Mouse (Mus musculus) spleen, adult 2 months (tissue): ENCODE measurements around the gene Ankrd10. TPM values are rescaled to one million over a fixed set of nuclear protein-coding genes. Genes with fewer than 3 reads are reported as not detected.
A peak's percentile ranks its signal among the peaks of the same experiment; 100 is the strongest.

Source experiments
- DNase-seq, 2 experiments: peaks; one replicate each; pipeline versions ENCODE4 v3.0.0 to v3.0.0-alpha.2; 2012 to 2021; ENCODE audit warnings: low spot score in 2 of 2, low read depth in 1 of 2
- H3K27ac ChIP-seq: fragments of 200-500 bp; 2 replicates; pipeline ENCODE4 v1.5.1; 2012; ENCODE audit warnings: low read length, inconsistent platforms; ENCODE audit not compliant: insufficient read depth
- H3K27me3 ChIP-seq: fragments of 200-500 bp; 2 replicates; pipeline ENCODE4 v1.6.1; 2012; ENCODE audit warnings: mild to moderate bottlenecking, moderate library complexity, low read length, inconsistent platforms; ENCODE audit not compliant: control insufficient read depth, insufficient read depth
- H3K36me3 ChIP-seq: fragments of 200-500 bp; 2 replicates; pipeline ENCODE4 v1.6.1; 2012; ENCODE audit warnings: mild to moderate bottlenecking, low read length, inconsistent platforms; ENCODE audit not compliant: control insufficient read depth, insufficient read depth
- H3K4me1 ChIP-seq: fragments of 200-500 bp; 2 replicates; pipeline ENCODE4 v1.6.1; 2011; ENCODE audit warnings: inconsistent platforms; ENCODE audit not compliant: control insufficient read depth, insufficient read depth, insufficient read length
- H3K4me3 ChIP-seq: fragments of 200-500 bp; 2 replicates; pipeline ENCODE4 v1.5.1; 2011; ENCODE audit warnings: mild to moderate bottlenecking, inconsistent platforms; ENCODE audit not compliant: insufficient read depth, insufficient read length; ENCODE audit errors: extremely low read depth
- CTCF ChIP-seq: fragments of 200-500 bp; IDR thresholded peaks from 2 replicates; pipeline ENCODE4 v1.5.1; 2011; ENCODE audit warnings: mild to moderate bottlenecking, inconsistent platforms; ENCODE audit not compliant: insufficient read depth, insufficient read length, insufficient replicate concordance; ENCODE audit errors: extremely low read depth
- POLR2A ChIP-seq: fragments of 200-500 bp; IDR thresholded peaks from 2 replicates; pipeline ENCODE4 v1.6.1; 2011; ENCODE audit warnings: low read depth, low read length, inconsistent platforms
- WGBS: fragments of 180-500 bp; shearing (Covaris S2); methylation state at CpG from one replicate; pipeline ENCODE4 v1.1.7; 2018; 5-methylcytosine and 5-hydroxymethylcytosine counted together
- polyA plus RNA-seq: library from polyadenylated mRNA; depleted of rRNA; stranded (reverse); fragments of >200 nt; gene quantifications from 2 replicates; pipeline ENCODE4 v1.2.3, GENCODE M21; 2012

The Ankrd10 gene
- polyA plus RNA-seq, 1 experiment, result 63.0 TPM

DNA sequence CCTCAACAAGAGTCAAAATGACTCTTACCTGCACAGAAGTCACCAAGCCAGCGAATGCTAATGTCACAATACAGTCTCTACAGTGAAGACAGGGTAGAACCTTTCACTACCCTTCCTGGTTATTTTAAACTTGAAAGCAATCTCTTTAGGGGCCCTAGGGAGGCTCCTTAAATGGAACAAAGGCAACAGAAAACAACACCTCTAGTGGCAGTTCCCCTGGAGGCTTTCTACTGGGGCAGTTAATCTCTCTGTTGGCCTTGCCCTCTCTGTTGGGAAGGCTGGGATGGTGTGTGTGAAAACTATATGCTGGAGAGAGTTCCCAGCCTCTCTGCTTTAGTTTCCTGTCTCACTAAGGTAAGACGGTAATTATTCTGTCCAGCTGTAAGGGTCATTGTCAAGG, 5.0 kb upstream of the Ankrd10 start:
- no peaks in the 10 kb centered on the region for H3K36me3 ChIP-seq
- H3K27me3 ChIP-seq, result no peaks in the 10 kb centered on the region
- no peak overlapping the region for H3K27ac ChIP-seq
- H3K4me3 ChIP-seq, result no peak overlapping the region
- no peak for DNase-seq
- H3K4me1 ChIP-seq, result peaks cover 4% of the 10 kb centered on the region; the same call in 1 of the 2 replicates
- WGBS, result 93% methylated on average over 2 of the region's 2 CpGs
- TF ChIP-seq CTCF, result no peak
- no peak for TF ChIP-seq POLR2A

DNA sequence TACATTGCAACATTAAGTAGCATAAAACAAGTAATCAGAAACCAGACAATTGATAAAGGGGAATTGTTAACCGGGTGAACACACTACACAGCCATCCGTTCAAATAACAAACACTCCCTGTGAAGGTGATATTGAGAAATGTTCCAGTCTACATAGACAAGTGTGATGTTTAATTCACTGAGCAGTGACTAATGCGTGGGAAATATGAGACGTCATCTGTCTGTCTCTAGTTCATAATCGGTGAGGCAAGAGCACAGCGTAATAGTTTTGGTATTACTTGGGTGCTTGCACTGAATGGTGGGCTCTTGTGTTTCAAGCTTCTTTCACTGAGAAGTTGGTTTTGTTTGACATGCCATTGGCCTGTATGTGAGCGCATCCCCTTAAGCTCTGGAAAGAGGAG, 2.0 kb upstream of the Ankrd10 start:
- Histone ChIP-seq H3K36me3 (no peaks in the 10 kb centered on the region), H3K27me3 (no peaks in the 10 kb centered on the region), H3K4me1 (peaks cover 4% of the 10 kb centered on the region; the same call in 1 of the 2 replicates), H3K4me3 (no peak overlapping the region), H3K27ac (no peak overlapping the region)
- 94% methylated on average over 7 of the region's 7 CpGs for WGBS
- DNase-seq, result no peak
- TF ChIP-seq CTCF, result no peak
- no peak for TF ChIP-seq POLR2A

DNA sequence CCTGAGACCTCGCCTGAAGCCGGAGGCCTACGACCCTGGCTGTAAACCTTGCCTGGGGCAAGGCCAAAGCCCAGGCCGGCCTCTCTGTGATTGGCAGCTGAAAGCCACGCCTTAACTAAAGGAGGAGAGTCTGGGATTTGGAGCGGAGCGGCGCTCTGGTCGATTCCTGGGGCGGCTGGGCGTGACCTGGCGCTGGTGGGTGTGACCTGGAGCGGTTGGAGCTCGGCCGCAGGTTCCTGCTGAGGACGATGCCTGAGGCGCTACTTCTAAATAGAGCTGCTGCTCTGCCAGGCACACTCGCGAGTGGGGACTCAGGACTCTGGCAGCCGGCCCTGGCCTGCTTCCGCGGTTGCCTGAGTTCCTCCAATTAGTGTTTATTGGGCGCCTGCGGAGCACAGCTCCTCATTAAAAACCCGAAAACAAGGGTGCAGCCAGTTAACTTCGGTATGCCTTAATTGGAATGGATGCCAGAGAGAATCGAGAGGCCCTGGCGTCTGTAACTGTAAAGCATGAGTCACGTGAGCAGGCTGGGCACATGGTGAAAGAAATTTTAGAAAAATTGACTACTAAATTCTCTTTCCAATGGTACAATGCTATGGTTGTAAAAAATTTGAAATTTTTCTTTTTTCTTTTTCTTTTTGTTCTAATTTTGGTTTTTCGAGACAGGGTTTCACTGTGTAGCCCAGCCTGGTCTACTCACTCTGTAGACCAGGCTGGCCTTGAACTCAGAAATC, 934 bp upstream of the Ankrd10 start:
- peak overlapping the region; percentile 68 for H3K27ac ChIP-seq
- no peaks in the 10 kb centered on the region for H3K27me3 ChIP-seq
- peaks cover 4% of the 10 kb centered on the region; the same call in 1 of the 2 replicates for H3K4me1 ChIP-seq
- no peak for TF ChIP-seq POLR2A
- TF ChIP-seq CTCF, result no peak
- peak overlapping the region; percentile 43; the same call in 1 of the 2 replicates for H3K4me3 ChIP-seq
- WGBS, result 4% methylated on average over 30 of the region's 30 CpGs
- peaks cover 6% of the 10 kb centered on the region for H3K36me3 ChIP-seq
- DNase-seq, result peak; percentile 22 to 39

DNA sequence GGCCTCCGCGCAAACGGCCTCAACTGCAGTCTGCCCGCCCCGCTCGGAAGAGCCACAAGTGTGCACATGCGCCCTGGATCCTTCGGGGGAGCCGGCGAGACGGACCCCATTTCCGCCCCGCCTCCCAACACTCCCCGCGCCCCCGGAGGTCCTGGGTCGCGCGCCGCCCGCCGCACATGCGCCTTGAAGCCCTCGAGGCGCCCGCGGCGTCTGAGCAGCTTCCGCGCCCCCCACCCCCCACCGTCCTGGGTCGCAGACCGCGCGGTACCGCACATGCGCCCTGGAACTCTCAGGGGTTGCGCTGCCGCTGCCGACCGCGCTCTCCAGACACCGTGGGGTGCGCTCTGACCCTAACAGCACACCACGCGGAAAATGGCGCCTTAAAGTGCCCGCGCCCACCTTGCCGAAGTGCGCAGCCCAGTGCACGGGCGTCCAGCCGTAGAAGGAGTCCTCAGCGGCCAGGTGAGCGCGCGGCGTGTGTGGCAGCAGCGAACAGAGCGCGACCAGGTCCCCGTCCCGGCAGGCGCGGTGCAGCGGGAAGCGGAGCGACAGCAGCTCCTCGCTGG, 462 bp downstream of the Ankrd10 start:
- DNase-seq, result peak; percentile 74 to 92
- 0 out of 2 replicates have a peak, but pooled peaks have one; percentile 5 for TF ChIP-seq POLR2A
- TF ChIP-seq CTCF, result no peak

DNA sequence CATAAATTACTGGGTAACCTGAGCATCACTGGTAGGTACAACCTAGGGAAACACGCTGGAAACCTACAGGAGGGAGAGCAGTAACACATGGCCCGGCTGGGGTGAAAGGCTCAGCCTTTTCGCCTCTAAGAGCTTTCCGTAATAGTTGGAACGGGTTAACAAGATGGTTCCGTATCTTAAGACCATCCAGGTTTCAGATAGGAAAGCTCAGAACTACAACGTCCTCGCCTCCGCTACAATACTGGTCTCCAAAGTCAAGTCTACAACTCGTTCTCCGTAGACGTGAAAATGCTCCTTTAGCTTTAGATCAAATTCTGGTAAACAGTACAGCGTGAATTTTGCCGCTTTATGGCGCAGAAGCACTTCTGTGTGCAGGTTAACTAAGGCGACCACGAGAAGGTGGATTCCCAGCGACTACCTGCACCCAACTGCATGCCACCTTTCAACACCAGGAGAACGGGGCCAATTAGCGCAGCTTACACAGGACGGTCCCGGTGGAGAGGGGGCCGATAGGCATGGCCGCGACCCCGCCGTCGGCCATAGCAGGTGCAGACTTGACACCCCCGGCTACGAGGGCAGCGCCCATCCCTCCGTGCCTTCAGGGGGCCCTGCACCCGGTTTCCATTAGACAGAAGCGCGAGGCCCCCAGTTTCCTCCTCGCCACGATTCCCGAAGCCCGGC, 1.1 kb downstream of the Ankrd10 start:
- H3K27me3 ChIP-seq, result no peaks in the 10 kb centered on the region
- peak overlapping the region; percentile 42 for H3K27ac ChIP-seq
- H3K36me3 ChIP-seq, result peaks cover 13% of the 10 kb centered on the region
- H3K4me3 ChIP-seq, result peak overlapping the region; percentile 92
- no peak for TF ChIP-seq POLR2A
- no peak for TF ChIP-seq CTCF
- 1% methylated on average over 39 of the region's 39 CpGs for WGBS
- no peak for DNase-seq
- H3K4me1 ChIP-seq, result peaks cover 4% of the 10 kb centered on the region; the same call in 1 of the 2 replicates

More for the DNA sequence above, 462 bp downstream of the Ankrd10 start:
- WGBS, result 1% methylated on average over 69 of the region's 70 CpGs
- peak overlapping the region; percentile 94 for H3K27ac ChIP-seq
- H3K4me1 ChIP-seq, result peaks cover 4% of the 10 kb centered on the region; the same call in 1 of the 2 replicates
- H3K27me3 ChIP-seq, result no peaks in the 10 kb centered on the region
- H3K4me3 ChIP-seq, result peak overlapping the region; percentile 92
- peaks cover 11% of the 10 kb centered on the region for H3K36me3 ChIP-seq

DNA sequence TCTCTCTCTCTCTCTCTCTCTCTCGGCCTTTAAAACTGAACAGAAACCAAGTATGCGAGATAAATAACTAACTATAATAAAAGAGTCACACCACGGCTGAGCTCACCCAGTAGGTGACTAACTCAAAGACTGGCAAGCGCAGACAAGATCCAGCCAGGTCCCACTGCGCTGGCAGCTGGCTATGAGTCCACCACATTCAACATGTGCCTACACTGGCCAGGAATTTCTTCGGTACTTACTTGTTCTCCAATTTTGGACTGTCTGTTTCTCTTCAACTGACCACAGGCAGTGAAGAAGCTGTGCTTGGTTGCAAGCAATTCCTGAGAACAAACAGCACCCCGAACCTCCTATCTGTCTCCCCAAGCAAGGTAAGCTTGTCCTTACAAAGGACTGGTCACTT, 2.1 kb downstream of the Ankrd10 start:
- 74% methylated on average over 7 of the region's 7 CpGs for WGBS
- H3K4me3 ChIP-seq, result no peak overlapping the region

More for the DNA sequence above, 2.1 kb downstream of the Ankrd10 start:
- H3K27ac ChIP-seq, result no peak overlapping the region
- H3K4me1 ChIP-seq, result peaks cover 4% of the 10 kb centered on the region; the same call in 1 of the 2 replicates
- H3K36me3 ChIP-seq, result peaks cover 13% of the 10 kb centered on the region
- TF ChIP-seq POLR2A (no peak), CTCF (no peak)
- no peak for DNase-seq
- no peaks in the 10 kb centered on the region for H3K27me3 ChIP-seq
